Mouse (Mus musculus) brain, adult 10 weeks (tissue): ENCODE results near the gene Fbxo22. TPM values are rescaled to one million over a fixed set of nuclear protein-coding genes. Genes with fewer than 3 reads are reported as not detected.

Experiments used
- polyA plus RNA-seq: library from polyadenylated mRNA; stranded (reverse); fragments of 350-450 nt; fragmentation: Illumina TruSeq; extraction: RNeasy Lipid Tissue Mini Kit (QIAGEN cat#74804); gene quantifications from one replicate; pipeline ENCODE4 v1.2.3, GENCODE M21; 2015; ENCODE audit warnings: low read depth, low replicate concordance

The Fbxo22 gene
- polyA plus RNA-seq: 41.9 TPM

DNA sequence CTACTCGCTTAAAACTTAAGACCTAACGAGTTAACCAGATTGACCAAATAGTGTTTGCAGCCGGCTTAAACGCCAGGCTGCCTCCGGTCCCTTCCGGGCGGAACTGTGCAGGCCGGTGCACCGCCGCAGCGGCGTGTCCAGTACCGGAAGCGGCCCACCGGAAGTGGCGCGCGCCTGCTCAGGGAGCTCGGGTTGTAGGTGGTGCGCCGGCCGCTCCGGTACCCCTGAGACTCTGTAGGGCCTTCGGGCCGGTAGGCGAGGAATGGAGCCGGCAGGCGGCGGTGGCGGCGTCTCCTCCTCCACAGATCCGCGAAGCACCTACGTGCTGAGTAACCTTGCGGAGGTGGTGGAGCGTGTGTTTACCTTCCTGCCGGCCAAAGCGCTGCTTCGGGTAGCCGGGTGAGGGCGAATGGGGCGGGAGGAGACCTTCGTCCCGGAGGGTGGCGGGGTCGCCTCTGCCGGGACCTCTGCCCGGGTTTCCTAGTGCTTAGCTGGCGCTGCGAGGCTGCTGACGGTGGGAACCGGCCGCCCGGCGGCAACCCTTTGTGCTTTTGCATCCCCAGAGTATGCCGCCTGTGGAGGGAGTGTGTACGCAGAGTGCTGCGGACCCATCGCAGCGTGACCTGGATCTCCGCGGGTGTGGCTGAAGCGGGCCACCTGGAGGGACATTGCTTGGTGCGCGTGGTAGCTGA, at the start of gene Fbxo22:
Gene Fbxo22 (plus strand): TSS at position 136 of the 692 bp plus-strand sequence.

Other genes with a start within 250 kb of the Fbxo22 start
- gene Chrna5, start 228.0 kb upstream of the Fbxo22 start, polyA plus RNA-seq: 3.2 TPM
- 1.5 TPM for gene Chrna3, start 182.4 kb upstream of the Fbxo22 start, polyA plus RNA-seq
- 0.68 TPM for gene Chrnb4, start 160.1 kb upstream of the Fbxo22 start, polyA plus RNA-seq
- 83.5 TPM for gene Ube2q2, start 60.1 kb upstream of the Fbxo22 start, polyA plus RNA-seq
- 0.46 TPM for gene Nrg4, start 117.9 kb downstream of the Fbxo22 start, polyA plus RNA-seq
- gene Tmem266, start 118.0 kb downstream of the Fbxo22 start, polyA plus RNA-seq: 7.3 TPM